Mouse (Mus musculus) thymus, adult 2 months (tissue): ENCODE data around the gene Gcnt7.

ENCODE experiments used
- CTCF ChIP-seq: fragments of 200-500 bp; IDR thresholded peaks from 2 replicates; pipeline ENCODE4 v1.5.1; 2012; ENCODE audit warnings: mild to moderate bottlenecking, control low read depth, low read length, moderate library complexity, borderline replicate concordance; ENCODE audit not compliant: control insufficient read depth, poor library complexity, insufficient read depth; ENCODE audit errors: extremely low read depth
- POLR2A ChIP-seq: fragments of 200-500 bp; IDR thresholded peaks from 2 replicates; pipeline ENCODE4 v1.6.1; 2012; ENCODE audit warnings: mild to moderate bottlenecking, low read length, control low read depth, moderate library complexity; ENCODE audit not compliant: control insufficient read depth, poor library complexity, insufficient read depth; ENCODE audit errors: extremely low read depth

DNA sequence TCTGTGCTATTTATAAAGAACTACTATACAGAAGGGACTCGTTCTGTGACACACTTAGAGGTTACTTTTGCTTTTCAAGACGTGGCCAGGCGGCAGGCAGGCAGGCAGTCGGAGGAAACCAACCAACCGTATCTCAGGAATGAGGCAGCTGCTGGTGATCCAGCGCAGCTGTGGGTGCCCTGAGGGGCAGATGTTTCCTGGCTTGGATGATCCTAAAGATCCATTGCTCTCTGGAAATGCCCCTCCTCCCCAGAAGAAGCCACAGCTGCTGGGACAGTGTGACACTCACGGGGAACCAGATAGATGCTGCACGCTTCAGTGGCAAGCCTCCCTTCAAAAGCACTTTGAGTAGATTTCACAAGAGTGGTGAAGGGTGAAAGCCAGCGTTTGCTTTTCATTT, 45.9 kb downstream of the Gcnt7 start:
- TF ChIP-seq CTCF (no peak), POLR2A (no peak)
